Mouse (Mus musculus): Measurements from ENCODE around the gene Mptx1.
"Not testable (repeated sequence)": the region's sequence is repeated elsewhere in the genome, so short reads cannot be mapped to it uniquely, and the experiment has no call there.

The Mptx1 gene

GRCm38 (mm10) chr1:174330218-174330617, at the start of gene Mptx1:
Mptx1 (plus strand) TSS chr1:174330518.
- DNase-seq: no peak

GRCm38 (mm10) chr1:174303162-174303561, 27.2 kb upstream of the Mptx1 start:
- DNase-seq: no peak

GRCm38 (mm10) chr1:174317308-174317707, 13.0 kb upstream of the Mptx1 start:
- DNase-seq: no peak

GRCm38 (mm10) chr1:174353636-174354035, 23.3 kb downstream of the Mptx1 start:
- DNase-seq: not testable (repeated sequence)

- DNase-seq: no peak
These were observed 24.3 kb downstream of the Mptx1 start for GRCm38 (mm10) chr1:174354640-174355039.

GRCm38 (mm10) chr1:174364882-174365451, 34.6 kb downstream of the Mptx1 start, which contains the start of gene Olfr417:
Olfr417 (plus strand) TSS chr1:174365122.
- no peak for DNase-seq

DNA sequence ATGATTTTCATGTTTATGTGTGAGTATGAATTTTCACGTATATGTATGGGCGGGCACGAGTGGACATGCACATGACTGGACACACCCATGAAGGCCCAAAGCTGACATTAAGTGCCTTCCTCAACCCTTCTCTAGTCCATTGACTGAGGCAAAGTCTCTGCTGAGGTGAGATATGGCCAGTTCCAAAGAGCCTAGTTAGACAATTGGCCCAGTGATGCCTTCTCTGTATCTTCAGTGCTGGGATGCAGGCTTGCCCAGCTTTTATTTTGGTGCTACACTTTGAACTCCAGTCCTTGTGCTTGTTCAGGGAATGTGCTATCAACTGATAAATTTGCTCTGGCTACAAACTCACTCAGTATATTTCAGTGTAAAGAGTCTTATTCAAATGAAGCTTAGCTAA, 43.5 kb downstream of the Mptx1 start:
- DNase-seq: no peak

Data from cerebellum, postnatal 10 days (tissue).